Mouse (Mus musculus): ENCODE data around the gene Ccnb1. TPM values are rescaled to one million over a fixed set of nuclear protein-coding genes. Genes with fewer than 3 reads are reported as not detected.

Gene Ccnb1
- polyA plus RNA-seq, 1 experiment = 4.6 TPM

- no peak for TF ChIP-seq GATA1 (IDR thresholded peaks at IDR 0.05; ENCODE audit: low read length)
These were observed 42.9 kb downstream of the Ccnb1 start for GRCm38 (mm10) chr13:100743346-100744035.

GRCm38 (mm10) chr13:100742831-100743230 is 43.5 kb downstream of the Ccnb1 start:
- TF ChIP-seq GATA1 (IDR thresholded peaks at IDR 0.05; ENCODE audit: low read length) = no peak

GRCm38 (mm10) chr13:100732756-100733155 is 53.6 kb downstream of the Ccnb1 start:
- TF ChIP-seq GATA1 (IDR thresholded peaks at IDR 0.05; ENCODE audit: low read length) = no peak

- no peak for TF ChIP-seq GATA1 (IDR thresholded peaks at IDR 0.05; ENCODE audit: low read length)
These were observed 55.6 kb downstream of the Ccnb1 start, which contains the start of gene Cdk7 for GRCm38 (mm10) chr13:100730861-100731176. Cdk7 (minus strand) TSS chr13:100730939.

GRCm38 (mm10) chr13:100730153-100730860 is 56.1 kb downstream of the Ccnb1 start:
- no peak for TF ChIP-seq GATA1 (IDR thresholded peaks at IDR 0.05; ENCODE audit: low read length)

Other genes with a start within 250 kb of the Ccnb1 start
- gene Ocln, start 233.9 kb downstream of the Ccnb1 start, polyA plus RNA-seq (2012) = 0.41 and 0.57 TPM in 2 replicates
- 0.31 and 0.33 TPM in 2 replicates for gene Marveld2, start 169.6 kb downstream of the Ccnb1 start, polyA plus RNA-seq (2012)
- gene Ak6, start 135.6 kb downstream of the Ccnb1 start, polyA plus RNA-seq (2012) = 44.5 and 50.5 TPM in 2 replicates
- gene Rad17, start 135.5 kb downstream of the Ccnb1 start, polyA plus RNA-seq (2012) = 10.8 and 15.3 TPM in 2 replicates
- 22.7 and 43.3 TPM in 2 replicates for gene Taf9, start 135.0 kb downstream of the Ccnb1 start, polyA plus RNA-seq (2012)
- gene Ccdc125, start 116.9 kb downstream of the Ccnb1 start, polyA plus RNA-seq (2012) = not detected in 2 replicates
- 3.4 and 25.0 TPM in 2 replicates for gene Cdk7, start 55.6 kb downstream of the Ccnb1 start, polyA plus RNA-seq (2012)
- gene Mrps36, start 41.9 kb downstream of the Ccnb1 start, polyA plus RNA-seq (2012) = 153 and 198 TPM in 2 replicates
- gene Cenph, start 10.7 kb downstream of the Ccnb1 start, polyA plus RNA-seq (2012) = 30.5 and 38.1 TPM in 2 replicates
- gene Slc30a5, start 46.9 kb upstream of the Ccnb1 start, polyA plus RNA-seq (2012) = 7.3 and 11.4 TPM in 2 replicates

All from G1E-ER4 (cell line).